Mouse (Mus musculus) megakaryocyte, embryonic 14.5 days (primary cell): ENCODE measurements at regions not wholly inside any gene's neighbourhood (a gene's known extent, or its start where the extent isn't known, plus 50 kb on each side); places are given as distances from the start of the nearest gene placed in this dataset.

Experiments
- FLI1 ChIP-seq: IDR thresholded peaks from 2 replicates; pipeline ENCODE4 v1.6.1; 2012; ENCODE audit warnings: low read length, inconsistent platforms, mixed read lengths
- GATA1 ChIP-seq: IDR thresholded peaks from 3 replicates; pipeline ENCODE4 v1.6.1; 2012; ENCODE audit warnings: mixed read lengths, low read length, inconsistent platforms, borderline replicate concordance

DNA sequence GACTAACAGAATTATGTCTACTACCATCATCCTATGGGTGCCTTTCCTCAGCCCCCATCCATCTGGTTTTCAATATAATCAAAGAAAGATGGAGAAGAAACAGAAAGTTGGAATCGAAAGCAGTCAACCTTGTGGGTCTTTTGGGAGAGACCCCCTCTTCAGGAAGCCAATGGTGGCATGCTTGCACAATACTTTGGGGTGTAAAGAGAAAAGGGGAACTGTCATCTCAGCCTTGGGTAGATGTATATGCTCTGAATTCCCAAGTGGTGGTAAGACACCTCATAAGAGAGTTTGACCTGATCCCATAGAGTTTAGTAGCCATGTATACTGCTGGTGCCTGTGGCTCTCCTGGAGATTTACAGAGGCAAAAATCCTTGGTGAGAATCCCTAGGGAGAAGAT lies 61.6 kb upstream of the Srd5a3 start:
- TF ChIP-seq GATA1 (no peak), FLI1 (no peak)
